Mouse (Mus musculus) testis, postnatal 10 days (tissue): Measurements from ENCODE around the gene Pus10.

Experiments used
- DNase-seq: peaks from one replicate; pipeline ENCODE4 v3.0.0; 2021; ENCODE audit warnings: low spot score

The Pus10 gene

DNA sequence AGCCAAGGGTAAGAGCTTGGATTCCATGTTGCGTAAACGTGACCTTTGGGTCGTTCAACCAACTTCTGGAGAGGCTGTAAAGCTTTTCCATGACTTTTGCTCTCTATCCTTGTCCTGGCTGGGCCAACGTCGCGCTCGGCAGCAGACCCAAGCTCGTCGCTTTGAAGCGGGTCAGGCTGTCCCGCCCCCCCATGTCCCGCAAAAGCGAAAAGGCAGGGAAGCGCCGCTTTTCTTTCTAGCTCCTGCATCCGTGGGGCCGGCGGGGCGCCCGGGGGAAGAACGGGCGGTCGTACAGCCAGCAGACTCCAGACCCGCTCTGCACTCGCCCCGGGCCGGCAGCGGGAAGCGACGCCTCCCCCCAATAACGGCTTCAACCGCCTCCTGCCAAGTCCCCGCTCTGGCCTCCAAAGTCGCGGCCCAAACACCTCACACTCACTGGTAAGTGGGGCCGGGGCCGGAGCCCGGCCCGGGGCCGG is at the start of gene Pus10:
Gene Pus10, plus strand, starts transcription at position 364 of the 476 bp plus-strand sequence.
- DNase-seq = no peak

DNA sequence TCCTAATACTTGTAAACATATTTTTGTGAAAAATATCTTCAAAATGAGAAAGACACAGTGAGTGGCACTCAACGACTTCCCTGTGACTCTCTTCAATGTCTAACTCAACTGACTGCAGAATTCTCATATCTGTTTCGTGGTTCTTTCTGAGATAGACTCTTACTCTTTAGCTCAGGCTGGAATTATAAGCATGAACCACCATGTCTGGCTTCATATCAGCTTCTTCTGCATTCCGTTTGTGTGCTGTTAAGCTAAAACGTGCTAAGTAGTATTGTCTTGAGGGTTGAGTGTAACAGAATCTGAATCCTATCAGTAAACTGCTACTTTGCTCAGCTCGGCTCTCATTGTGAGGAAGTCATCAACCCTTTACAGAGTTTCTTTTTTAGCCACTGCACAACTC is 46.5 kb upstream of the Pus10 start:
- no peak for DNase-seq

DNA sequence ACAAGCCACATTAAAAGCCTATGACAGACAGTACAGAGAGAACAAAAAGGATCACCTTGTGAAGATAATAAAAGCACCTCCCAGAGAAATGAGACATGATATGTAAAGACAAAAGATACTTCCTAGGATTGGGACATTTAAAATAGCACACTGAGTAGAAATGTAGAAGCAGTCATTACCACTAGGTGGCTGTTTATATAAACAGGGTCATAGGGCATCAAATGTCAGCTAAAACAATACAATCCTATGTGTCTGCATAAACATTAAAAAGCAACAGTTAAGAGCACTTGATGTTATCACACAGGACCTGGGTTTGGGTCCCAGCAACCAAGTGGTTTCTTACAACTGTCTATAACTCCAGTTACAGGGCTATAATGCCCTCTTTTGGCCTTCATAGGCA is 34.8 kb upstream of the Pus10 start:
- no peak for DNase-seq

DNA sequence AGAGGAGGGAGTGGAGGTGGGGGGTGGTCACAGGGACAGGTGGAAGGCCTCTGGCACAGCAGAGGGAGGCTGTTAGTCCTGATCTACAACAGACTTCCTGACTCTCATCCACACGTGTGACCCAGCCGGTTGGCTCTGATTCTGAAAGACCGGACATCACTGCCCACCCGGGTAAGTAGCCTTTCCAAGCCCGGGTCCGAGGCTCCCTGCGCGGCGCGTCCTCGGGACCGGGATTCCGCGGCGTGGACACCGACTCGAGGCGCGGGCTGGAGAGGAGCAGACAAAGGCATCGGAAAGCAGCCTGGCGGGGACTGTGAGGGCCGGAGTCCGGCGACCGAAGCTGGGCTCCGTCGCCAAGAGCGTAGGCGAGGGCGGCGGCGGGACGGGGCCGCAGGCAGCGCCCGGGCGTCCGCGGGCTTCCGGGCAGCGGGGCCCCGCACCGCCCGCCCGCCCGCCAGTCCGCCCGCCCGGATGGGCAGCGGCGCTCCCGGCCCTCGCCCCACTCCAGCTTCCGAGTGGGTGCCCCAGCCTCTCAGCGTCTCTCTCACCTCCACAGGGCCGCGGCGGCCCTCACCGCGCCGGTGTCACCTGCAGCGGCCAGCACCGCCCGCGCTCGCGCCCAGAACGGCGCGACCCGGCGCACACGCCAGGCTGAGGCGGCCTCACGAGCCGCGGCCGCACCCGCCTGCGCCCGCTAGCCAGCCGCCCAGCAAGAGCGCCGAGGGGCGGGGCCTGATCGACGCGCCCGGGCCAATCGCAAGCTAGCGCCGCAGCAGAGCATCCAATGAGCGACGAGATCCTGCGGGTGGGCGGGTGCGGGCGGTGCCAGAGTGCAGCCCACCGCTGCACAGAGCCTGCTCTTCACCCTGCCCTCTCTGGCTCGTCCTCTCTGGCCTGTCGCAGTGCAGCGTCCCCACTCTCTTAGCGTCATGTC is 32.3 kb upstream of the Pus10 start, which contains the start of gene 0610010F05Rik:
Gene 0610010F05Rik, minus strand, starts transcription at position 695 of the 934 bp plus-strand sequence.
- DNase-seq = peak; percentile 84

DNA sequence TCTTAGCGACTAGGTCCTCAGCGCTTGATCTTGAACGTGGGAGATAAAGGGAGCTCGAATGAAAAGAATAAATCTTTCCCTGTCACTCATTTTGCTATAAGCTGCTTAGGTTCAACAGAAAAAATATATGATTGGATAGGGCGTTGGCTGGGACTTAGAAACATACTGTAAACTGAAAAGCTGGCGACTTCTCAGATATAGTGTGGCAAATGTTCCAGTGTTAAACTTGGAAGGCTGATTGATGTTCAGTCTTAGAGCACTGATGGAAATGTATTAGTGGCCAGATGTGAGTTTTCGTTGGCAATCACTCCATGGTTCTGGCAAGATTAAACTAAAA is 31.6 kb upstream of the Pus10 start:
- no peak for DNase-seq

DNA sequence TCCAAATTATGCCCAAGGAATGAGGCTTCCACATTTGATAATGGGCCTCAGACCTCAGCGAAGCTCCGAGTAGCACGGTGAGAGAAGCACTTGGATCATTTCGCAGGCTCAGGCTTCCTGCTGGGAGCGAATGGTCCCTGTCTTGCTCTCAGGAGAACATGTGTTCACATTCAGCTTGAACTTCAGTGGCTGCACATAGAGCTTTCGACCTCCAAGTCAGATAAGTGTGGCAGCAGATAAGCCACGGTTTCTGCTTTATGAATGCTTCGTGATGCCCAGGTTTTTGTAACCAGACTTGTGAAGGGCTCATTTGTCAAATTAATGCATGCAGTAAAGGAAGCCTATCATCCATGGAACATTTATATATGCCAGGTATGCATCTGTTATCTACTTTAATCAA is 30.9 kb upstream of the Pus10 start:
- DNase-seq = no peak

DNA sequence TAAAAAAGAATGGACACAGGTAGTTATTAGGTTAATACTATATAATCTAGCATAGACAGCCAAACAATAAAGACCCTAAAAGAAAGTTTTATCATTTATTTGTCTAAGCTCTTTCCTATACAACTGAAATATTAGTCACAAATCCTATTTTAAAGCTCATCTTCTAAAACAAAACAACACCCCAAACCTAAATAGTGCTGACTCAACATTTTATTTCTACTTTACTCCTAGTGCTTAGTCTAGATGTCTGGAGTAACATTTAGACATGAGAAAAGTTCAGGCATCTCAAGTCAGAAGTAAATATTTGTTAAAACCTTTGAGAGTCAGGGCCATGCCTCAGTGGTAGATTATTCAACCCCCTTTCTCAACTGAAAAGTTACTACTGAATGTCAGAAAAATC is 18.0 kb upstream of the Pus10 start:
- no peak for DNase-seq

DNA sequence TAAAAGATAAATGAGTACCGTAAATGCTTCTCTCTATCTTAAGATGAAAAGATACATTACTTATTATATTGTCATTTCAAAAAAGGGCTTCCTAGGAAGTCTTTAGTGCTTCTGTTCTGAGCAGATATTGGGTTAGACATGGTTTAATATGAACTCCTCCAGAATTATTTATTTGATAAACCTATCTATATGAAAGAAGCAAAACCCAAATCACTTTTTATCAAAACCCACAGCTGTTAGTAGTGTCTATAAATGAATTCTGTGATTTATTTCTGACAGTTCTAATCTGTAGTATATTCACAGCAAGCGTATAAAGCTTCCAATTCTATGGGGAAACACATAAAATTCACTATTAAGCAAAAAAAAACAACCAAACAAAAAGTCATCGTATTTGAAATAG is 17.6 kb upstream of the Pus10 start:
- DNase-seq = no peak

DNA sequence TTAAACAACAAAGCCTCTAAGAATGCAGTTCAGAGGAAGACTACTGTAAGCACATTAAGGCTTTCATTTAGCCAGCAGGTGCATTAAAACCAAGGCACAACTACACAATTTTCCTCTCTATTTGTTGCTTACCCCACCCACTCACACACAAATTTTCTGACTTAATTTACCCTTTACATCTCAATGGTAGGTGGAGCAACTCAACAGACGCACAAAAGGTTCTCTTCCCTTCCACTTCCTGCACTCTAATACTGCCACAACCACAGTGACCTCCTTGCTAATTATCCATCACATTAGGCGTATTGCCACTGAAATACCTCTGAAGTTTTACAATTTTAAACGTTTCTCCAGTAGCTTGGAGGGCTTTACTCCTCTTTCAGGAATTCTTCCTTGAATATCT is 11.8 kb upstream of the Pus10 start:
- no peak for DNase-seq

DNA sequence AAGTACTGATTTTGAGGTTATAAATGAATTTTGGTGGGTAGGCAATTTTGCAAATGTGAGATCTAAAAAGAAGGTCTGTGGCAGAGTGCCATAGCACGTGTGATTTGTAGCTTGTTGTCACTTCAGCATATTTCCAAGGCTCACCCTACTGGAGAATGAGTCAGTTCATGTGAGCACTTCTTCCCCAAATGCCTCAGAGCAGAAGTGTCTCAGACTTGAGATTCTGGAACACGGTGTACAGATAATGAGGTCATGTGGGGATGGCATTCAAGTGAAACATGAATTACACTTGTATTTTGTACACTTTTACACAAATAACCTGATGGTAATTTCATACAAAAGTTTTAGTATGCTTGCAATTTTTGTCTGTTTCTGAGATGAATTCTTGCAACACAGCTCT is 7.7 kb upstream of the Pus10 start:
- DNase-seq = no peak

DNA sequence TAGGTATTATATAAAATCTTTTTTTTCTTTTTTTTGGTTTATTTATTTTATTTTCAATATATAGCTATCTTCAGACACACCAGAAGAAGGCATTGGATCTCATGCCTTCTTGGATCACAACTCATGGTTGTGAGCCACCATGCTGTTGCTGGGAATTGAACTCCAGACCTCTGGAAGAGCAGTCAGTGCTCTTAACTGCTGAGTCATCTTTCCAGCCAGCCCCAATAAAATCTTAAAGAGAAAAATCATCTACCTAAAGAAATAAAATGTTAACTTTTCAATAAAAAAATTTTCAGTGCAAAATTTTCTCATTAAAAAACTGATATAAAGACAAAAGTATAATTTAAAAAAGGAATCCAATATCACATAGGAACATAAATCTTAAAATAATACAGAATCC is 1.2 kb upstream of the Pus10 start:
- DNase-seq = no peak

DNA sequence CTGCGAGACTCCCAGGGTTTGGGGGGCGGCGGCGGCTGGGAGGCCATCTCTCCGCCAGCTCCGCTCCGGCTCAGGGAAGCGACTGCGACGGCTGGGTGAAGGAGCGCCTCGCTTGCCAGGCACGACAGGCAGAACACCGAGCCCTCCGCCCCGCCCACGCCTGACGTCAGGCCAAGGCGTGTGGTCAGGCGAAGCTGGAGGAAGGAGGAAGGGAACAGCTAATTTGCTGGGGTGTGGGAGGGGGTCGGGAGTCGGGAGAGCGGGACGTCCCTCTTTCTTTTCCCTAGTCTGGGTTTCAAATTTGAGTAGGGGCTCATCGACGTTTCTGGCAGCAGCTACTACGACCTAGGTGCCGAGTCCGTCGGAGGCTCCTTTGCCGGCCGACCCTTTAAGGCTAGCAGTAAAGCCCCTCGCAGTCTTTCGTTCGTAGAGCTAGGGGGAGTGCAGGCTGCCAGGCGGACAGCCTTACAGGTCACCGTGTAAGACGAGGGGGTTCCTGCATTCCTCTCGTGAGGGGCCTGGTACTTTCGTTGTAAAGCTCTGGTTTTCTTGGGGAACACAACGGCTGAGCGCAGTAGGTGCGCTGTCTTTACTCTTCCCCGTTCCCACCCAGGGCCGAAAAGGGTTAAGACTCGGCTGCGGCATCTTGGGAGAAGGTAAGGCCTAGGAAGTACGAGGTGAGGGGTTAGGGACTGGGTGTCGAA is 476 bp downstream of the Pus10 start, which contains the start of gene Pex13:
Gene Pex13, minus strand, starts transcription at position 162 of the 704 bp plus-strand sequence.
- DNase-seq = peak; percentile 96

DNA sequence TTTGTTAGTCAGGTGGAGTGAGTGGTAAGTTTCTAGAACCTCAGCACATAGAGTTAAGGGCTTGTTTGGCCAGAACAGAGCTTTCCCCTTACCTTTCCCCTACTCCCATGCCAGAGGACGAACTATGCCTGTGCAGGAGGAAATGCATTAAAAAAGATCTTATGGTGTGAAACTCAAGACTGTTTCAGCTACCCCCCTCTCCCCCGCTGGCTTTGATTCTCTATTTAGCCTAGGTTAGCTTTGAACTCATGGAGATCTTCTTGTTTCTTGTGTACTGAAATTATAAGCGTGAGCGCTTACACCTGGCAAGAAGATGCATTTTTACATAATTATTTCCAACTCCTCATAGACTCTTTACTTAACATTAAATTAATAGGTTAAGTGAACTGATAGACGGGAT is 1.1 kb downstream of the Pus10 start:
- no peak for DNase-seq

DNA sequence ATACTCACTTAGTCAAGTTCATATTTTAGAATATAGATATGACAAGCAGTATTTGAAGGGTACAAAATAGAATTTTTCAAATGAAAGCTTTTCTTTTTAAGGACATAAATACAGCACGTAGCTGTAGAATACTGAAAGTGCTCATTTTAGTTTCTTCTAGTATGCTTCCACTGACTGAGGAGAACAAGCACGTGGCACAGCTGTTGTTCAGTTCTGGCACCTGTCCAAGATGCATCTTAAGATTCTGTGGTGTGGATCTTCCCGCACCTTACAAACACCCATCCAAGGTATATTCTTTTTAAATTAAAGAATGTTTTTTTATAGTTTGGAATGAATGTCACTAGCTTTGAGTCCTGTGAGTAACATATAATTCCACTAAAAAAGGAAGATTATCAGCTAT is 1.7 kb downstream of the Pus10 start:
- DNase-seq = no peak

DNA sequence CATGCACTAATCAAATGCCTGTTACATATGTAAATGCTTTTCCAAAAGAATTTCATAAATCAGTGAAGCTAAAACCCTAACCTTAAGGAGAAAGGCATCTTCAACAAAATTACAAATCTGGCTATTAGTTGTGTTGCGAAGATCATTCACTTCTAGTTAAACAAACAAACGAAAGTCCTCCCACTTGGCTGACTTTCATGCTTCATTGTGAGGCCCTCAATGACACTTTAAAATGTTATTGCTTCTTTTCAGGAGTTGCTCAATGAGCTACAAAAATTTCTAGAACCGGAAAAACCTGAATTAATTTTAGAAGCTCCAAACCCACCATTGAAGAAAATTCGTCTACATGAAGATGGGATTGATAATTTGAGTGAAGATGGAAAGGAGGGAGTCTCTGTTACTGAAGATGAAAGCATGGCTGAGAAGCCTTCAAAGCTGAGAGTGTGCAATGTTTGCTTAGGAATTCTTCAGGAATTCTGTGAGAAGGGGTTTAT is 6.8 kb downstream of the Pus10 start:
- no peak for DNase-seq

DNA sequence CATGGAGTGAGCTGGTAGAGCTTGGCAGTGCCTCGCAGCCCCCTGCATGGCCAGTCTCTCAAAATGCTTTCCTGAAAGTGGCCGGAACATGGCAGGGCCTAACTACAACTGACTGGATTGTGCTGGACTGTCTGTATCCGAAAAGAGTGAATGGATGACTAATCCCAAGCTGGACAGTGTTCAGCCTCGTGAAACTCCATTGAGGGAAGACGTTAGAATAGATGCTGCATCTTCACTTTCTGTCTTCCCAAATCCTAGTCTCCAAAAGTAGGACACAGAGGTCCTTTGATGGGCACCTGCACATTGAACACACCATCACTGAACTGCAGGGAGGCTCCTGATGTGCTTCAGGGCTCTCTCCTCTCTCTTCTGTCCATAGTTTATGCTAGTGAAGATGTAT is 10.6 kb downstream of the Pus10 start:
- no peak for DNase-seq

DNA sequence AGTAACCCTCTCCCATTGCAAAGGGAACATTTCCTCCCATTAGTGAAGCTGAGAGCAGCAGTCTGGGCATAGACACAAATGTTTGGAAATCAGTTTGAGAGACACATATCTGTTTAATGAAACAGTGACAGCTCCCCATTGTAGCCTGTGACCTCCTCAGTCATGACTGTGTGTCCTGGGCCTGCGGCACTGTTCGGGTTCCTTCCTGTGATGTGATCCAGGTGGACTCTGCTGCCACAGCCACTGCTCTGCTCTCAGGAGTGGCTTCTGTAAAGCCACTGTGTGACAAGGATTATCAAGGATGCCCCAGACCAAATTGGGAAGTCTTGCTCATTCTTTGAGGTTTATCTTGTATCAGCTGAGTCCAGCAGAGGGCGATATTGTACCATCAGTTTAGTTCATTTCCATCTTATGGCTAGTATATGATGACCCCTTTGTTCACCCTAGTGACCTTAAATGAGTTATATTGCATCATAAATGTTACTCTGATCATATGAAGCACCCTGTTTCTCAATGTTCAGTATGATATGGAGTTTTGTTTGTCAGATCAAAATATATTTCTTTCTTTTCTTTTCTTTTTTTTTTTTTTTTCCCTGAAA is 13.7 kb downstream of the Pus10 start:
- peak; percentile 73 for DNase-seq

DNA sequence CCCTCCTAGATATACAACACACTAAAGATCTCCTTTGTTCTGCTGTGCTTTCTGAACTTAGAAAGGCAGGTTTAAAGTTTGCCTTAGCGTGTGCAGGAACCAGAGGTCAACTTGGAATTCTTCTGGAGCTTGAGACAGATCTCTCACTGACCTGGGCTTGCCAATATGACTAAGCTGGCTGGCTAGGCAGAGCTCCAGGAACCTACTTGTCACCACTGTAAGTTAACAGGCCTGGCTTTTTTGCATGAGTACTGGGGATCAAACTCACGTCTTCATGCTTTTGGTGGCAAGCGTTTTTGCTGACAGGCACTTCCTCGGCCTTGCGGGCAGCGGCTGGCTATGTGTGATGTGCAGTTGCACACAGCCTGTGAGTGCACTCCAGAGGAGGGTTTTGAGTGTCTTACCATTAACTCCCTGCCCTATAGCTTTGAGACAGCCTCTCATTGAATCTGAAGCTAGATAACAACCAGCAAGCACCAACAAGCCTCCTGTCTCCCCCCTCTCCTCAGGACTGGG is 15.0 kb downstream of the Pus10 start:
- no peak for DNase-seq

DNA sequence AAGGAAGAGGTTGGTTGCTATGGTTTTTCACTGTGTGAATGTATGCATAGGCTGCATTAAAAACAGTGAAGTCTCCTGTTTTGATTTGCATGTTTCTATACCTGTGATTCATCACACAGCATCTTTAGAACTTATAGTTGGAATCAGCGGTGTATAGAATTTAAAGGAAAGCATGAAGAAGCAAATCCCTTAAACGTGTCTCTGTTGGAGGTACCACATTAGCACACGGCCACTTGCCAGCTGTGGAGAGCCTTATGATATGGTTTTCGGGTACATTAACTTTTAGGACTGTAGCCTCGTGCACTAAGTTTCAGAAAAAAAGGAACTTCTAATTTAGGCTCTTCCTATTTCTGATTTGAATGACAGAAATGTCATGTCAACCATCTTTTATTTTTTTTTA is 17.1 kb downstream of the Pus10 start:
- DNase-seq = no peak

DNA sequence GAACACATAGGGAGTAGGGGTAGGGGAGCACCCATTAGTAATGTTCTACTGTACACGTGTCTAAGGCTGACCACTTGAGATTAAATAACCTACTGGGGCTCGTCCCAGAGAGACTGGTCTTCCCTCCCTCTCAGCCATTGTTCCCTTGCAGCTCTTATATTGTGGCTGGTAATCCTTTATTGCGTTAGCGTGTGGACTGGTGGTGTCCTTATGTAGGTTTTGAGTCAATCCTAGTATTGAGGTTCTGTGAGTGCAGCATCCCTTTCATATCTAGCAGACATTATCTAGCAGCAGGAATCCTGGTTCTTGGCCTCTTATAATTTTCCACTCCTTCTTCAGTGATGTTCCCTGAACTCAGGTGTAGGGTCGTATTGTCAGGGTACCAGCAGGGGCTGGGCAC is 21.2 kb downstream of the Pus10 start:
- DNase-seq = no peak

DNA sequence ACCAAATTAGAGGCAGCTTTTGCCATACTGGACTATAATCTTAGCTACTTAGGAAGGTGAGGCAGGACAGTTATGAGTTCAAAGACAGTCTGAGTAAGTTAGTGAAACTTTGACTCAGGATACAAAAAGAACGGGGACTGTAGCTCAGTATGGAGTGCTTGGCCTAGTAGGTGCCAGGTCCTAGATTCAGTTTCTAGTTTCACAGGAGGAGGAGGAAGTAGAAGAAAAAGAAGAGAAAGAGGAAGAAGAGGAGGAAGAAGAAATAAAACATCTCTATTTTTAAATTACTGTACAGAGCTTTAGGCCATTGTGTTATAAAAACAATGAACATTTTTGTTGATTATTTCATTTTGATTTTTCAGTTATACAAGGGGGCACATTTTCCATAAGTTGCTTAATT is 22.6 kb downstream of the Pus10 start:
- DNase-seq = no peak

DNA sequence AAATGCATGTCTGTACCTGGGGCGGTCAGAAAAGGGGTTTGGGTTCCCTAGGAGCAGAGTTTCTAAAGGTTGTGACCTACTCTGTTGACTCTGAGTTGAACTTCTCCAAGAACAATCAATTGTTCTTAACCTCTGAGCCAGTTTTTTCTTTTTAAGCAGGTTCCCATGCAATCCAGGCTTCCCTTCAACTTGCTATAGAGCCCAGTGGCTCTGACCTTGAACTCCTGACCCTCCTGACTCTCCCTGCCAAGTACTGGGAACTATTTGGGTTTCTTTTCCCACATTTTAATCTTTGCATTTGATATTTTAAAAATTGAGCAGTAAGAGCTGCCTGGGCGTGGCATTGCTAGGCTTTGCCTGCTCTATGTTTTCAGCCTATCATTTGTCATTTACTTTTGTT is 27.8 kb downstream of the Pus10 start:
- peak; percentile 60 for DNase-seq
